Mouse (Mus musculus) myocyte (in vitro differentiated cells): ENCODE results near the gene Cox7a2.

ENCODE experiments used
- MYOD1 ChIP-seq, 3 experiments: IDR thresholded peaks; one replicate each; pipeline ENCODE4 v1.6.1; 2011; ENCODE audit warnings: control low read depth in 2 of 3, low read depth in 2 of 3, mild to moderate bottlenecking in 2 of 3, moderate library complexity in 1 of 3; ENCODE audit not compliant: insufficient read length in 2 of 3, control insufficient read depth in 1 of 3
- USF1 ChIP-seq: IDR thresholded peaks from one replicate; pipeline ENCODE4 v1.6.1; 2011; ENCODE audit warnings: low read depth, mild to moderate bottlenecking, control low read depth, moderate library complexity

- TF ChIP-seq USF1 (no peak), MYOD1 (IDR thresholded peaks at IDR 0.05; ENCODE audit: control insufficient read depth in 1 of 3, insufficient read length in 2 of 3, low read depth in 2 of 3) (no peak)
Observed at GRCm38 (mm10) chr9:79784934-79785793, 25.5 kb upstream of the Cox7a2 start.
